Mouse (Mus musculus) CH12.LX (cell line): ENCODE data around the gene Mkrn2. TPM values are rescaled to one million over a fixed set of nuclear protein-coding genes. Genes with fewer than 3 reads are reported as not detected.

Source experiments
- DNase-seq: peaks from one replicate; pipeline ENCODE4 v3.0.0-alpha.2; 2013; ENCODE audit errors: extremely low read depth
- H3K27ac ChIP-seq: 2 replicates; pipeline ENCODE4 v1.5.1; 2012; ENCODE audit warnings: low read depth, mild to moderate bottlenecking, control low read depth, moderate library complexity; ENCODE audit not compliant: insufficient read depth
- H3K27me3 ChIP-seq: replicated peaks from 2 replicates; pipeline ENCODE3; 2012; ENCODE audit warnings: inconsistent platforms
- H3K36me3 ChIP-seq, 2 experiments: replicated peaks in 1 of 2; 2 replicates each; pipeline versions ENCODE3 to v1.6.1; 2012; ENCODE audit warnings: inconsistent platforms in 1 of 2, low read length in 1 of 2, mild to moderate bottlenecking in 1 of 2, mixed read lengths in 1 of 2, moderate library complexity in 1 of 2; ENCODE audit not compliant: control insufficient read depth in 1 of 2, insufficient read depth in 1 of 2
- H3K4me1 ChIP-seq, 2 experiments: 2 replicates each; pipeline ENCODE4 v1.6.1; 2012; ENCODE audit warnings: inconsistent platforms in 1 of 2, moderate library complexity in 1 of 2; ENCODE audit not compliant: insufficient read depth in 2 of 2, control insufficient read depth in 1 of 2
- H3K4me2 ChIP-seq: 2 replicates; pipeline ENCODE4 v1.6.1; 2012; ENCODE audit warnings: low read depth, mild to moderate bottlenecking, control low read depth; ENCODE audit not compliant: poor library complexity, insufficient read depth, severe bottlenecking
- H3K4me3 ChIP-seq, 3 experiments: fragments of 150-350 bp in 1 of 3; sonication (generic) in 1 of 3; replicated peaks in 1 of 3; 2 replicates each; pipeline versions ENCODE3 to v1.5.1; 2011 to 2012; ENCODE audit warnings: low read depth in 2 of 3, low read length in 2 of 3, mild to moderate bottlenecking in 2 of 3, moderate library complexity in 2 of 3, control low read depth in 1 of 3, improper control_type of control experiment in 1 of 3, inconsistent platforms in 1 of 3, mixed read lengths in 1 of 3; ENCODE audit not compliant: poor library complexity in 1 of 3
- H3K79me2 ChIP-seq: replicated peaks from 2 replicates; pipeline ENCODE4 v1.6.1; 2012; ENCODE audit warnings: mild to moderate bottlenecking, moderate library complexity; ENCODE audit not compliant: control insufficient read depth, poor library complexity, insufficient read depth, severe bottlenecking; ENCODE audit errors: extremely low read depth
- H3K9ac ChIP-seq: 2 replicates; pipeline ENCODE4 v1.6.1; 2012; ENCODE audit warnings: low read depth, mild to moderate bottlenecking, control low read depth, moderate library complexity; ENCODE audit not compliant: insufficient read depth
- H3K9me3 ChIP-seq: replicated peaks from 2 replicates; pipeline ENCODE3; 2012; ENCODE audit warnings: low read length, inconsistent platforms, mixed read lengths
- BHLHE40 ChIP-seq: IDR thresholded peaks from 2 replicates; pipeline ENCODE4 v1.6.1; 2011; ENCODE audit warnings: mild to moderate bottlenecking, low read depth, low read length, improper control_type of control experiment
- CTCF ChIP-seq, 2 experiments: IDR thresholded peaks in 1 of 2; conservative IDR thresholded peaks in 1 of 2; 2 replicates each; pipeline ENCODE4 v1.5.1; 2011 to 2012; ENCODE audit warnings: low read depth in 2 of 2, low read length in 2 of 2, improper control_type of control experiment in 1 of 2, inconsistent platforms in 1 of 2, mild to moderate bottlenecking in 1 of 2, moderate library complexity in 1 of 2
- E2F4 ChIP-seq: IDR thresholded peaks from 2 replicates; pipeline ENCODE4 v1.6.1; 2011; ENCODE audit warnings: low read depth, low read length, improper control_type of control experiment; ENCODE audit not compliant: insufficient replicate concordance
- EP300 ChIP-seq: IDR thresholded peaks from 2 replicates; pipeline ENCODE4 v1.6.1; 2011; ENCODE audit warnings: low read length, improper control_type of control experiment
- ETS1 ChIP-seq: conservative IDR thresholded peaks from 2 replicates; pipeline ENCODE4 v1.6.1; 2012; ENCODE audit warnings: low read depth, mild to moderate bottlenecking, inconsistent platforms, low read length, improper control_type of control experiment, moderate library complexity
- HCFC1 ChIP-seq: IDR thresholded peaks from 2 replicates; pipeline ENCODE4 v1.6.1; 2012; ENCODE audit warnings: low read depth, mild to moderate bottlenecking, inconsistent platforms, low read length, improper control_type of control experiment
- IRF4 ChIP-seq: IDR thresholded peaks from 2 replicates; pipeline ENCODE4 v1.6.1; 2014; ENCODE audit warnings: low read depth, mild to moderate bottlenecking, inconsistent platforms, low read length, improper control_type of control experiment
- JUND ChIP-seq: conservative IDR thresholded peaks from 2 replicates; pipeline ENCODE4 v1.6.1; 2011; ENCODE audit warnings: low read depth, low read length, improper control_type of control experiment
- KAT2A ChIP-seq: IDR thresholded peaks from 2 replicates; pipeline ENCODE4 v1.6.1; 2012; ENCODE audit warnings: low read length, improper control_type of control experiment, inconsistent platforms; ENCODE audit not compliant: insufficient replicate concordance
- MAFK ChIP-seq: IDR thresholded peaks from 2 replicates; pipeline ENCODE4 v1.6.1; 2011; ENCODE audit warnings: low read length, improper control_type of control experiment; ENCODE audit not compliant: insufficient replicate concordance
- MAX ChIP-seq: IDR thresholded peaks from 2 replicates; pipeline ENCODE4 v1.6.1; 2011; ENCODE audit warnings: low read length, improper control_type of control experiment
- MAZ ChIP-seq: IDR thresholded peaks from 2 replicates; pipeline ENCODE4 v1.6.1; 2012; ENCODE audit warnings: low read depth, mild to moderate bottlenecking, inconsistent platforms, low read length, improper control_type of control experiment, moderate library complexity
- MEF2A ChIP-seq: IDR thresholded peaks from 2 replicates; pipeline ENCODE4 v1.6.1; 2014; ENCODE audit warnings: low read depth, mild to moderate bottlenecking, inconsistent platforms, low read length, improper control_type of control experiment, borderline replicate concordance
- NRF1 ChIP-seq: IDR thresholded peaks from 2 replicates; pipeline ENCODE4 v1.6.1; 2014; ENCODE audit warnings: low read depth, mild to moderate bottlenecking, inconsistent platforms, low read length, improper control_type of control experiment, moderate library complexity
- PAX5 ChIP-seq: IDR thresholded peaks from 2 replicates; pipeline ENCODE4 v1.6.1; 2012; ENCODE audit warnings: low read length, inconsistent platforms, mixed read lengths
- RAD21 ChIP-seq: IDR thresholded peaks from 2 replicates; pipeline ENCODE4 v1.6.1; 2011; ENCODE audit warnings: low read depth, mild to moderate bottlenecking, low read length, improper control_type of control experiment, moderate library complexity
- RCOR1 ChIP-seq: conservative IDR thresholded peaks from 2 replicates; pipeline ENCODE4 v1.6.1; 2012; ENCODE audit warnings: low read depth, mild to moderate bottlenecking, inconsistent platforms, low read length, improper control_type of control experiment
- SIN3A ChIP-seq: IDR thresholded peaks from 2 replicates; pipeline ENCODE4 v1.6.1; 2012; ENCODE audit warnings: low read length, improper control_type of control experiment, inconsistent platforms
- SMC3 ChIP-seq: IDR thresholded peaks from 2 replicates; pipeline ENCODE4 v1.6.1; 2011; ENCODE audit warnings: low read depth, low read length, improper control_type of control experiment
- TCF12 ChIP-seq: IDR thresholded peaks from 2 replicates; pipeline ENCODE4 v1.6.1; 2014; ENCODE audit warnings: low read depth, mild to moderate bottlenecking, inconsistent platforms, low read length, improper control_type of control experiment
- ZC3H11A ChIP-seq: IDR thresholded peaks from 2 replicates; pipeline ENCODE4 v1.6.1; 2012; ENCODE audit warnings: low read depth, mild to moderate bottlenecking, inconsistent platforms, low read length, improper control_type of control experiment
- ZKSCAN1 ChIP-seq: IDR thresholded peaks from 2 replicates; pipeline ENCODE4 v1.6.1; 2012; ENCODE audit warnings: low read depth, inconsistent platforms, low read length, improper control_type of control experiment, borderline replicate concordance
- dilution Hi-C: fragments of 300-500 bp; cut with MboI; formaldehyde crosslinking; loops from 2 replicates; pipeline ENCODE4 v1.14.3; 2020; ENCODE audit warnings: low sequenced_read_pairs; ENCODE audit not compliant: extremely low pct_unique_long_range_greater_than_20kb, extremely low pct_ligation_motif_present
- in situ Hi-C: fragments of 300-500 bp; cut with MboI; formaldehyde crosslinking; loops from 3 replicates; pipeline ENCODE4 v1.14.3; 2019; ENCODE audit warnings: low sequenced_read_pairs, low pct_ligation_motif_present, low pct_unique_long_range_greater_than_20kb, mixed read lengths
- polyA plus RNA-seq: library from polyadenylated mRNA; unstranded; fragments of >175 nt; gene quantifications from 2 replicates; pipeline ENCODE4 v1.2.1, GENCODE M21; 2012; ENCODE audit warnings: low read depth; ENCODE audit not compliant: insufficient read length
- total RNA-seq, 2 experiments: library from RNA; depleted of rRNA; stranded (reverse); fragments of 300-350 nt in 1 of 2; fragments of >200 nt in 1 of 2; gene quantifications; 2 replicates each; pipeline ENCODE4 v1.2.3; 2012 to 2014

Gene Mkrn2
- total and polyA plus RNA-seq, 3 experiments = 14.6 to 49.8 (median 18.6) TPM

GRCm38 (mm10) chr6:115580810-115581209 lies 20.9 kb upstream of the Mkrn2 start:
- in situ Hi-C loops (no loop called here), dilution Hi-C loops (no loop called here)
- no peaks in the 10 kb centered on the region for H3K27me3 ChIP-seq
- H3K4me1 ChIP-seq = peaks cover 24 to 68% of the 10 kb centered on the region in 2 experiments
- peak; percentile 64 for DNase-seq
- H3K4me2 ChIP-seq = no peak overlapping the region
- H3K27ac ChIP-seq = no peak overlapping the region
- H3K36me3 ChIP-seq = peaks cover 14 to 41% of the 10 kb centered on the region in 2 experiments
- H3K4me3 ChIP-seq = peak overlapping the region in 1 of 3 experiments; percentile 30
- H3K79me2 ChIP-seq = no peaks in the 10 kb centered on the region
- H3K9ac ChIP-seq = no peak overlapping the region
- no peaks in the 10 kb centered on the region for H3K9me3 ChIP-seq
- TF ChIP-seq SIN3A (no peak), ETS1 (peak; percentile 67), MAX (peak; percentile 40; the same call in 1 of the 2 replicates), NRF1 (no peak), MEF2A (no peak), BHLHE40 (peak; percentile 51)

GRCm38 (mm10) chr6:115582328-115583115 lies 19.2 kb upstream of the Mkrn2 start:
- TF ChIP-seq E2F4 = no peak
- no peak for TF ChIP-seq HCFC1
- TF ChIP-seq RAD21 = no peak
- peak; percentile 44; the same call in 1 of the 2 replicates for TF ChIP-seq SIN3A
- no peak for TF ChIP-seq MEF2A
- no peak for TF ChIP-seq MAZ
- TF ChIP-seq TCF12 = peak; percentile 50; the same call in 1 of the 2 replicates
- no peak for TF ChIP-seq MAFK
- no peak for TF ChIP-seq MAX
- no peak for TF ChIP-seq ZC3H11A
- peak; percentile 80 for TF ChIP-seq ETS1
- no peak for TF ChIP-seq JUND
- peak; percentile 48; the same call in 1 of the 2 replicates for TF ChIP-seq IRF4
- 0 out of 2 replicates have a peak, but pooled peaks have one; percentile 35 for TF ChIP-seq RCOR1
- TF ChIP-seq ZKSCAN1 = no peak
- TF ChIP-seq NRF1 = no peak
- TF ChIP-seq PAX5 = no peak
- no peak for TF ChIP-seq CTCF (conservative IDR thresholded peaks at IDR 0.05 in 1 of 2, IDR thresholded peaks at IDR 0.05 in 1 of 2; ENCODE audit: low read depth in 2 of 2, low read length in 2 of 2)
- TF ChIP-seq KAT2A = 0 out of 2 replicates have a peak, but pooled peaks have one; percentile 63
- peak; percentile 58 for TF ChIP-seq EP300
- peak; percentile 87 for TF ChIP-seq BHLHE40
- no peak for TF ChIP-seq SMC3
- Histone ChIP-seq H3K4me2 (peak overlapping the region; percentile 69), H3K9ac (0 out of 2 replicates have a peak overlapping the region, but pooled peaks have one; percentile 8), H3K4me1 (peaks cover 19 to 64% of the 10 kb centered on the region in 2 experiments), H3K27ac (peak overlapping the region; percentile 57), H3K9me3 (no peaks in the 10 kb centered on the region), H3K36me3 (peaks cover 3 to 24% of the 10 kb centered on the region in 2 experiments), H3K79me2 (no peaks in the 10 kb centered on the region), H3K4me3 (peak overlapping the region in 2 of 3 experiments; percentile 12 to 30), H3K27me3 (no peaks in the 10 kb centered on the region)
- peak; percentile 37 for DNase-seq
- dilution Hi-C loops = no loop called here
- in situ Hi-C loops = no loop called here
